Mouse (Mus musculus): ENCODE data around the gene Brap.

Brap gene

DNA sequence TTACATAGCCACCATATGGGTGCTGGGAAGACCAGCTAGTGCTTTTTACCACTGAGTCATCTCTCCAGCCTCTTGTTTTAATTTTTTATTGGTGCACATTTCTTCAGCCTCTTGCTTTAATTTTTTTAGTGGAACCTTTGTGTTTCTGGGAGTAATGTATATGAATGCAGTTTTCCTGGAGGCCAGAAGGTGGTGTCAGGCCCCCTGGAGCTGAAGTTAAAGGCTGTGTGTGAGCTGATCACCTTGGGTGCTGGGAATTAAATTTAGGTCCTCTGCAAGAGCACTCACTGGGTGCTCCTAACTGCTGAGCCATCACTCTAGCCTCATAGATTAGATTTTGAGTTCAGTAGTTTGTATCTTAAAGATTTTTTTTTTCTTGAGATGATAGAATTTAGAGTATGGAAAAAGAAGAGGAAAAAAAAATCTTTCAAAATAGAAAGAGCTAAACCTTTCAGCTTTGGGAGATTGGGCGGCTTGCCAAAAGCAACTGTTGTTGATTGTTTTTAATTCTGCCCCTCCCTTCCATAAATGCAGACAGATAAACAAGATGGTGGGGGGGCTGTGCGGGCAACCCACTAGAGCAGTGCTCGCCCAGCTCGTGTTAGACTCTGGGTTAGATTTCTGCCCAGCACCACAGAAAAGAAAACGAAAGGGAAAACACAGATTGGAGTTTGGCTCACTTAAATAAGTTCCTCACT, 60.7 kb downstream of the Brap start:
- DNase-seq: peak; percentile 46

DNA sequence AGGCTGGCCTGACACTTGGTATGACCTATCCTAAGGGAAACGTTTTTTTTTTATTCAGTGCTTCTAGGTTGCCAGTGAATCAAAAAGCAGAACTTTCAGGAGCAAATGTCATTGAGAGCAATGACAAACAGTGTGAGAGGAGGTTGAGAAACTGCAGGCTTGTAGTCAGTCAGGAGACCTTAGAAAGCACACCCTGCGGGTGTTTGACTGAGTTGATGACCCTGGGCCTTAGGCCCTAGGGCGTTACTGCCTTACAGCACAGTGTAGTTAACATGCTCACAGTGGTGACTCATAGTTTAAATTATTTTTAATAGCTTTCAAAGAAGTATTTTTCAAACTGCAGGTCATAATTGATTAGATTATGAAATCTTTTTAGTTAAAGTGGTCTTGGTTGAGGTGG, 61.5 kb downstream of the Brap start:
- no peak for DNase-seq

- no peak for DNase-seq
Observed at GRCm38 (mm10) chr5:121724678-121725077, 64.3 kb downstream of the Brap start.

GRCm38 (mm10) chr5:121730057-121730456, 69.7 kb downstream of the Brap start:
- DNase-seq: no peak

GRCm38 (mm10) chr5:121736641-121737040, 76.3 kb downstream of the Brap start:
- DNase-seq: no peak
